Mouse (Mus musculus) myocyte (in vitro differentiated cells): ENCODE results near the gene Galnt7.

Experiments used
- CEBPB ChIP-seq: IDR thresholded peaks from 2 replicates; pipeline ENCODE4 v1.6.1; 2011; ENCODE audit warnings: mild to moderate bottlenecking, moderate library complexity; ENCODE audit not compliant: poor library complexity, insufficient read depth, severe bottlenecking
- E2F4 ChIP-seq: IDR thresholded peaks from one replicate; pipeline ENCODE4 v1.6.1; 2011; ENCODE audit warnings: mild to moderate bottlenecking, control low read depth, moderate library complexity; ENCODE audit not compliant: insufficient read depth
- MAX ChIP-seq: IDR thresholded peaks from one replicate; pipeline ENCODE4 v1.6.1; 2011; ENCODE audit warnings: low read depth, mild to moderate bottlenecking, control low read depth
- MYOD1 ChIP-seq, 3 experiments: IDR thresholded peaks; one replicate each; pipeline ENCODE4 v1.6.1; 2011; ENCODE audit warnings: control low read depth in 2 of 3, low read depth in 2 of 3, mild to moderate bottlenecking in 2 of 3, moderate library complexity in 1 of 3; ENCODE audit not compliant: insufficient read length in 2 of 3, control insufficient read depth in 1 of 3
- MYOG ChIP-seq, 3 experiments: IDR thresholded peaks; one replicate each; pipeline ENCODE4 v1.6.1; 2011; ENCODE audit warnings: control low read depth in 2 of 3, low read depth in 2 of 3, mild to moderate bottlenecking in 2 of 3; ENCODE audit not compliant: insufficient read length in 2 of 3, control insufficient read depth in 1 of 3, insufficient read depth in 1 of 3
- POLR2A ChIP-seq: IDR thresholded peaks from one replicate; pipeline ENCODE4 v1.6.1; 2011; ENCODE audit warnings: low read depth, mild to moderate bottlenecking, control low read depth, moderate library complexity; ENCODE audit not compliant: insufficient read length
- POLR2AphosphoS2 ChIP-seq: IDR thresholded peaks from one replicate; pipeline ENCODE4 v1.6.1; 2011; ENCODE audit warnings: low read depth, control low read depth; ENCODE audit not compliant: insufficient read length
- REST ChIP-seq: IDR thresholded peaks from one replicate; pipeline ENCODE4 v1.6.1; 2011; ENCODE audit warnings: mild to moderate bottlenecking, control low read depth, moderate library complexity; ENCODE audit not compliant: insufficient read depth, insufficient read length
- SRF ChIP-seq: IDR thresholded peaks from one replicate; pipeline ENCODE4 v1.6.1; 2011; ENCODE audit warnings: low read depth; ENCODE audit not compliant: control insufficient read depth, insufficient read length
- TCF12 ChIP-seq: IDR thresholded peaks from one replicate; pipeline ENCODE4 v1.6.1; 2011; ENCODE audit warnings: mild to moderate bottlenecking, control low read depth; ENCODE audit not compliant: poor library complexity, insufficient read depth, severe bottlenecking
- USF1 ChIP-seq: IDR thresholded peaks from one replicate; pipeline ENCODE4 v1.6.1; 2011; ENCODE audit warnings: low read depth, mild to moderate bottlenecking, control low read depth, moderate library complexity

DNA sequence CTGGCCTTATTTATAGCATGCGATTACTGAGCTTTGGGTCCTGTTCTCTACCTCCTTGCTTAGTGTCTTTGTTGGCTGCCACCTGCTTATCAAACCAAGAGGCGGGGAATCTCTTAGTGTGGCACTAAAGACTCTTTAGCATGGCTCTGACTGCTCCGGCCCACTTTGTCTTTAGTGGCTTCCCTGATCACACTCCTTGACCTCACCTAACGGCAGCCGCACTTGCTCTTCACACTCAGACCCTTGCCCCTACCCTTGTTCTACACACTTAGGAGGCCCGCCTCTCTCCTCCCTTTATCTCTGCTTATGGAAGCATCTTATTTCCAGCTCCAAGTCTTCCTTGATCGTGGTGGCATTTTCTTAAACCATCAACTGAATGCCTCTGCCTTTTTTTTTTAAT is 114.2 kb downstream of the Galnt7 start:
- no peak for TF ChIP-seq USF1
- no peak for TF ChIP-seq TCF12
- no peak for TF ChIP-seq POLR2A
- TF ChIP-seq CEBPB, result no peak
- TF ChIP-seq POLR2AphosphoS2, result no peak
- no peak for TF ChIP-seq E2F4
- TF ChIP-seq MYOG (IDR thresholded peaks at IDR 0.05; ENCODE audit: control insufficient read depth in 1 of 3, insufficient read depth in 1 of 3, insufficient read length in 2 of 3, low read depth in 2 of 3), result no peak
- no peak for TF ChIP-seq MAX
- no peak for TF ChIP-seq SRF
- TF ChIP-seq MYOD1 (IDR thresholded peaks at IDR 0.05; ENCODE audit: control insufficient read depth in 1 of 3, insufficient read length in 2 of 3, low read depth in 2 of 3), result no peak
- no peak for TF ChIP-seq REST
